Mouse (Mus musculus) CD8-positive naive resting alpha-beta T cell, adult 57 days (primary cell): Measurements from ENCODE around the gene Mbtps2. TPM values are rescaled to one million over a fixed set of nuclear protein-coding genes. Genes with fewer than 3 reads are reported as not detected.

Experiments used
- total RNA-seq: library from RNA; stranded (reverse); gene quantifications from one replicate; pipeline ENCODE4 v1.2.4, GENCODE M21; 2023

The Mbtps2 gene
- total RNA-seq, result 20.2 TPM

DNA sequence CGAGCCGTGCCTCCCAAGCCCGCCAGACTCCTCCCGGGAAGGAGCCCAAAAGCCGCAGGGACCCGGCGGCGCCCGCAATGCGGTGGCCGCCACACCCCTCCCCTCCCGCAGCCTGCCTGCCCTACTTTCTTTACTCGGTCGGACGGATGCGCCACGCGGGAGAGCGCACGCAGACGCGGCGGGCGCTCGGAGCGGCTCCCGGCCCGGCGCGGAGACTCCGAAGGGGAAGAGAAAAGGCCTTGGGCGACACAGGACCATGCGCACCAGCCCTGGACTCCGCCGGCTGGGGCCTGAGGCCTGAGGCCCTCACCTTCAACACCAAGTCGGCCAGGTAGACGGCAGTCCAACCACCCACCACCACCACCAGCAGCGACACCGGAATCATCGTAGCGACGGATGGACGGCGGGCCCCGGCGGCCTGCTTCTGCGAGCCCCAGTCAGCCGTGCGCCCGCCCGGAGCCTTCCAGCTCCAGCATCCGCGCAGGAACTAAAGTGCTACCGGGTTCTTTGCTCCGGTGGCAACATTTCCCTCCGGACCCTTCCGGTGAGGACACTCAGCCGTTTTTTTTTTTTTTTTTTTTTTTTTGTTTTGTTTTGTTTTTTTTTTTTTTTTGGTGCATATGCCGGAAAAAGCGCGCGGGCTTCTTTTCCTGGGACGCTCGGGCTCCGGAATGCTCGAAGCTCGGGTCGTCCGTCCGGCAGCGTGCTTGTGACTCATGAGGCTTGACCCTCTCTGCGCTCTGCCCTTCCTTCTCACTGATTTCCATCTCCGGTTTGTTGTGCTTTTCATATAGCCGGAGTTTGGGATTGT, at the start of gene Mbtps2:
Gene Mbtps2, minus strand, starts transcription at position 530 of the 811 bp plus-strand sequence.

DNA sequence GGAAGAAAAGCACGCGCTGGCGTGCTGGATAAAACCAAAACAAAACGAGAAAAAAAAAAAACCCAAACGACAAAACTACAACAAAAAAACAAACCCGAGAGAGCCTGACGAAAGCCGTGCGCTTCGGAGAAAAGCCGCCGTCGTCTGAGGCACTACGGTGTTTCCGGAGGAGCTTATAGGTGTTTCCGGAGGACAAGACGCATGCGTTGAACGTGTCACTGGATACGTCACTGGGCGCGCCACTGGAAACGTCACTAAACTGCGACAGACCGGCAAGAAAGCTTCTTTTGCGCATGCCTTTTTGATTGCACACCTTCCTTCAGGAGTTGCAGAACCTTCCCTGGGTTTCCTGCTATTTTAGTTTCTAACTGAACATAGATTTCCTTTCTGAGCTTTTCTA, 29.7 kb downstream of the Mbtps2 start, which contains the start of gene Yy2:
Gene Yy2, minus strand, starts transcription at position 146 of the 400 bp plus-strand sequence.

DNA sequence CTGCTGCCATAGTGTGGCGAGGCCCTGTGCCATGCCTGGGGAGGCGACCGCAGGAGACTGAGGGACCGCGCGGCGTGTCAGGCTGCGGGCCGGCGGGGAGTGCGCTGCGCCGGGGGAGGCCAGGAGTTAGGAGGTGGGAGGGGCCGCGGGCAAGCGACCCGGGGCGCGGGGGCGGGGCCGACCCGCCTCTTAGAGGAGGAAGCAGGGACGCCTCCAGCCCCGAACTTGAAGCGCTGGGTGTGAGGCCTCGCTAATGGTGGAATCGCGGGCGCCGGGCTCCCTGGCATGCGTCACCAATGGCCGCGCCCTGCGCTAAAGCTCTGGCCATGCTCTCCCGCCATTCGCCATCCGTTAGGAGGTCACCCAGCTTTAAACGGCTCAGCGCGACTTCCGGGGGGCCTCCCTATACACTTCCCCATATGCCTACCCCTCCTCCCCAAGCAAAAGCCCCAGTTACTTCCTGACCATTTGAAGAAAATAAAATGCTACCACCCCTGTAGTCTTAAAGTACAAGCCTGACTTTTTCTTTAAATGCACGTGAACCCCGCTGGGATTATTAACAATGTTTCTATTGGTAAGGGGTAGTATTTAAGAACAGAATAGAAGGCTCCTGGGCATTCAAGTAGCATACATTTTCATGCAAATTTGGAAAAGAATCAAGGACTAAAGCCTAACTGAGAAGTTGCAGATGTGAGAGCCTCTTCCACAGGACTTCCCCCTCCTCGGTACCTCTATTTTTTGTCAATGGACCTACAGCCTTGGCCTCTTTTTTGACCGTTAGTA, 106.4 kb downstream of the Mbtps2 start, which contains the start of gene Sms:
Gene Sms, minus strand, starts transcription at position 344 of the 783 bp plus-strand sequence.

Other genes starting within 250 kb of the Mbtps2 start
- gene Phex, start 183.4 kb downstream of the Mbtps2 start, total RNA-seq, result 0.31 TPM
- 38.1 TPM for gene Sms, start 106.4 kb downstream of the Mbtps2 start, total RNA-seq
- 3.8 TPM for gene Yy2, start 29.7 kb downstream of the Mbtps2 start, total RNA-seq
- gene Smpx, start 100.2 kb upstream of the Mbtps2 start, total RNA-seq, result not detected
- gene Klhl34, start 219.7 kb upstream of the Mbtps2 start, total RNA-seq, result not detected